Mouse (Mus musculus) liver, embryonic 14.5 days (tissue): ENCODE results near the gene Cnot6.

Source experiments
- CTCF ChIP-seq: IDR thresholded peaks from 2 replicates; pipeline ENCODE4 v1.5.1; 2016; ENCODE audit warnings: antibody characterized with exemption, low read depth, control low read depth
- EP300 ChIP-seq: IDR thresholded peaks from 2 replicates; pipeline ENCODE4 v1.6.1; 2016; ENCODE audit warnings: antibody characterized with exemption, low read depth

GRCm38 (mm10) chr11:49724676-49725075, 12.2 kb upstream of the Cnot6 start:
- TF ChIP-seq EP300 (no peak), CTCF (no peak)
